Mouse (Mus musculus): ENCODE measurements at regions not wholly inside any gene's neighbourhood (a gene's known extent, or its start where the extent isn't known, plus 50 kb on each side); places are given as distances from the start of the nearest gene placed in this dataset.

DNA sequence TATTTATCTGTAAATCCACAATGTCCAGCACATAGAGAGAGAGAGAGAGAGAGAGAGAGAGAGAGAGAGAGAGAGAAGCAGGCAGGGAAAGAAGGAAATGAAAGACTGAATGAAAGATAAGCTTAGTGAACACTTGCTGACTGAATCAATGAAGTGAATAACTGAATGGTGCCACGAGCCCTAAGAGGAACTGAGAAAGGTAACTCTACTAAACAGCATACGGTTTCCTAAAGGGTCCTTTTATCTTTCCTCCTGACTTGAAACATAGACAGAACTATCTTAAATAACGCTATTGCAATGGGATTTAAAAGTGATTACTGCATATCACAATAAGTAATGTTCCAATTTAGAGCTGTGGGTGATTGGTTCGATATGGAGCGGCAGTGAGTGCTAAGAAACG lies 121.0 kb downstream of the Rbm26 start:
- Histone ChIP-seq H3K9ac (no peak overlapping the region), H3K4me1 (replicated peaks) (no peaks in the 10 kb centered on the region), H3K9me3 (no peaks in the 10 kb centered on the region), H3K36me3 (no peaks in the 10 kb centered on the region), H3K27ac (replicated peaks) (no peak overlapping the region), H3K4me3 (no peak overlapping the region), H3K4me2 (no peak overlapping the region), H3K27me3 (no peaks in the 10 kb centered on the region)
- ATAC-seq (ENCODE audit: low read depth): no peak
- WGBS: 83% methylated on average over 6 of the region's 6 CpGs

GRCm38 (mm10) chr14:105038798-105039197 lies 138.3 kb downstream of the Rbm26 start:
- no peaks in the 10 kb centered on the region for H3K27me3 ChIP-seq
- H3K9me3 ChIP-seq: no peaks in the 10 kb centered on the region
- ATAC-seq (ENCODE audit: low read depth): no peak
- H3K4me1 ChIP-seq (replicated peaks): 0 out of 2 replicates have a peak, but pooled peaks cover 5% of the 10 kb centered on the region
- H3K9ac ChIP-seq: no peak overlapping the region
- H3K4me2 ChIP-seq: no peak overlapping the region
- no peak overlapping the region for H3K4me3 ChIP-seq
- no peaks in the 10 kb centered on the region for H3K36me3 ChIP-seq
- H3K27ac ChIP-seq (replicated peaks): no peak overlapping the region

- WGBS: 38% methylated on average over 14 of the region's 14 CpGs
- Histone ChIP-seq H3K27me3 (no peaks in the 10 kb centered on the region), H3K4me1 (replicated peaks) (0 out of 2 replicates have a peak, but pooled peaks cover 5% of the 10 kb centered on the region), H3K9ac (no peak overlapping the region), H3K4me3 (no peak overlapping the region), H3K4me2 (peak overlapping the region; percentile 37), H3K9me3 (no peaks in the 10 kb centered on the region), H3K36me3 (no peaks in the 10 kb centered on the region), H3K27ac (replicated peaks) (no peak overlapping the region)
- ATAC-seq (ENCODE audit: low read depth): peak; percentile 50; the same call in 1 of the 2 replicates
These were observed 142.3 kb downstream of the Rbm26 start for GRCm38 (mm10) chr14:105034712-105035377.

DNA sequence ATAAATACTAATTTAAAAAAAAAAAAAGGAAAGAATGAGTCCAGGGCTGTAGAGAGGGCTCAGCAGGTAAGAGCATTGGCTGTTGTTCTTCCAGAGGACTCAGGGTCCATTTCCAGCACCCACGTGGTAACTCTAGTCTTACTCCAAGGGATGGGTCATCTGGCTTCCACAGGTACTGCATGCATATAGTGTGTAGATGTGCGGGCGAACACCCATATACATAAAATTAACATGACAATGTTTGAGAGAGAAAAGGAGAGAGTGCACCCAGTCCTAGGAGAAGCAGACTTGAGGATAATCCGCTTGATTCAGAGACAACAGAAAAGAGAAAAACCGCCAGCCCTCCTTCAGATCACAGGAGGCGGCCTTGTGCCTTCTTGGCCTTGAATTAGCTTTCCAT lies 157.2 kb downstream of the Rbm26 start:
- no peaks in the 10 kb centered on the region for H3K36me3 ChIP-seq
- no peaks in the 10 kb centered on the region for H3K9me3 ChIP-seq
- 74% methylated on average over 6 of the region's 6 CpGs for WGBS
- H3K4me2 ChIP-seq: no peak overlapping the region
- no peak overlapping the region for H3K4me3 ChIP-seq
- no peak overlapping the region for H3K27ac ChIP-seq (replicated peaks)
- ATAC-seq (ENCODE audit: low read depth): no peak
- H3K9ac ChIP-seq: no peak overlapping the region
- no peaks in the 10 kb centered on the region for H3K27me3 ChIP-seq
- peaks cover 14% of the 10 kb centered on the region for H3K4me1 ChIP-seq (replicated peaks)

- Histone ChIP-seq H3K36me3 (no peaks in the 10 kb centered on the region), H3K9me3 (no peaks in the 10 kb centered on the region), H3K4me2 (peak overlapping the region; percentile 45), H3K9ac (peak overlapping the region; percentile 10; the same call in 1 of the 2 replicates), H3K27ac (replicated peaks) (peak overlapping the region; percentile 67), H3K4me1 (replicated peaks) (peaks cover 11% of the 10 kb centered on the region), H3K27me3 (no peaks in the 10 kb centered on the region), H3K4me3 (peak overlapping the region; percentile 12; the same call in 1 of the 2 replicates)
- 21% methylated on average over 17 of the region's 17 CpGs for WGBS
- ATAC-seq (ENCODE audit: low read depth): peak; percentile 80
These were observed 160.9 kb downstream of the Rbm26 start for GRCm38 (mm10) chr14:105016089-105016846.

DNA sequence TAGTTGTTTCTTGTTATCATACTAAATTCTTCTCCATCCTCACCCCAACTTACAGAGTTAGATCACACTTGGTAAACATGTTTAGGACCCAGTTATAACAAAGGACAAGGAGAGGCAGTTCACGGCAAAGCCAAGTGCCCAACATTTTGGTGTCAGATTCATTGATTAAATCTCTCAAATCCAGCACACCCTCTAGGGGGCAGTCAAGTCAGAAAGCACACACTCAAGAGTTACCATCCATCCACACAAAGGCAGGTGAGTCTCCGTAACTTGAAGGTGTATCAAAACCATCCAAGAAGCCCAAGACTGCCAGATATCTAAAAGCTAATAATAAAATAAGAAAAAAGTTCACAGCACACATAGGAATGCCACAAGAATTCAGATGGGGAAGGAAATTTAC lies 161.8 kb downstream of the Rbm26 start:
- ATAC-seq (ENCODE audit: low read depth): no peak
- H3K27me3 ChIP-seq: no peaks in the 10 kb centered on the region
- H3K9ac ChIP-seq: no peak overlapping the region
- H3K4me1 ChIP-seq (replicated peaks): peaks cover 11% of the 10 kb centered on the region
- H3K4me2 ChIP-seq: no peak overlapping the region
- WGBS: 88% methylated on average over 2 of the region's 2 CpGs
- no peak overlapping the region for H3K4me3 ChIP-seq
- no peak overlapping the region for H3K27ac ChIP-seq (replicated peaks)
- H3K9me3 ChIP-seq: no peaks in the 10 kb centered on the region
- no peaks in the 10 kb centered on the region for H3K36me3 ChIP-seq

GRCm38 (mm10) chr14:105010742-105011141 lies 166.4 kb downstream of the Rbm26 start:
- no peak overlapping the region for H3K27ac ChIP-seq (replicated peaks)
- H3K9me3 ChIP-seq: no peaks in the 10 kb centered on the region
- H3K4me3 ChIP-seq: no peak overlapping the region
- H3K27me3 ChIP-seq: no peaks in the 10 kb centered on the region
- H3K4me1 ChIP-seq (replicated peaks): peaks cover 3% of the 10 kb centered on the region
- no peaks in the 10 kb centered on the region for H3K36me3 ChIP-seq
- H3K9ac ChIP-seq: no peak overlapping the region
- no peak overlapping the region for H3K4me2 ChIP-seq
- ATAC-seq (ENCODE audit: low read depth): no peak

DNA sequence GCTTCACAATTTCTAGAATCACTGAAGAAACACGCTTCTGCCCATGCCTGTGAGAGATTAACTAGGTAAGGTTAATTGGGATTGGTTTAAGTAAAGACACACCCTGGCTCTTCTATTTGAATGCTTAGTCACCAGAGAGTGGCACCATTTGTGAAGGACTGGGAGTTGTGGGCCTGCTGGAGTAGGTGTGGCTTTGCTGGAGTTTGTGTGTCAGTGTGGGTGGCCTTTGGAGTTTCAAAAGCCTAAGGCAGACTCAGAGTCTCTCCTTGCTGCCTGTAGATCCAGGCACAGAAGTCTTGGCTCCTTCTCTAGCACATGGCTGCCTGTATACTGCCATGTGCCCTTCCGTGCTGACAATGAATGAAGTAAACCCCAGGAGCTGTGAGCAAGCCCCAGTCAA lies 168.8 kb downstream of the Rbm26 start:
- Histone ChIP-seq H3K36me3 (no peaks in the 10 kb centered on the region), H3K9ac (no peak overlapping the region), H3K4me3 (no peak overlapping the region), H3K27ac (replicated peaks) (no peak overlapping the region), H3K4me2 (no peak overlapping the region), H3K9me3 (no peaks in the 10 kb centered on the region), H3K27me3 (no peaks in the 10 kb centered on the region), H3K4me1 (replicated peaks) (no peaks in the 10 kb centered on the region)
- ATAC-seq (ENCODE audit: low read depth): no peak
- WGBS: 86% methylated on average over 2 of the region's 2 CpGs

DNA sequence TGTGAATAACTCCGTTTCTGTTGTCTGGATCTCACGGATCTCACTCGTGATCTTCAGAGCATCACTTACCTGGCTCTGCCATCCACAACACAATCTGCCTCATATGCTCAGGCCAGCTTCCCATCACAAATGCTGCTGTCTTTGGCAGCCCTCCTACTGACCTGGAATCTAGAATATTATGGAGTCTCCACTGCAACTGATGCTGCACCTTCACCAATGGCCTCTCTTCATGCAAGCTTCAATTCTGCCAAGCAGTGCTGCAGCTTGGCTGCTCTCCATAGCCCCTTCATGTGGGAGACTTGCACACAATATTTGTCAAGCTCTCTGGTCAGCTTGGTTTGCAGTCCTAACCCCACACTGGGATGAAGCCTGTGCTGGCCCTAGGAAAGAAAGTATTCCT lies 183.1 kb downstream of the Rbm26 start:
- Histone ChIP-seq H3K4me3 (no peak overlapping the region), H3K27me3 (no peaks in the 10 kb centered on the region), H3K27ac (replicated peaks) (no peak overlapping the region), H3K9ac (no peak overlapping the region), H3K4me1 (replicated peaks) (no peaks in the 10 kb centered on the region), H3K9me3 (no peaks in the 10 kb centered on the region), H3K36me3 (no peaks in the 10 kb centered on the region), H3K4me2 (no peak overlapping the region)
- ATAC-seq (ENCODE audit: low read depth): no peak
- WGBS: 96% methylated on average over 3 of the region's 3 CpGs

- no peak overlapping the region for H3K27ac ChIP-seq (replicated peaks)
- H3K9me3 ChIP-seq: no peaks in the 10 kb centered on the region
- no peaks in the 10 kb centered on the region for H3K27me3 ChIP-seq
- H3K9ac ChIP-seq: no peak overlapping the region
- ATAC-seq (ENCODE audit: low read depth): no peak
- 53% methylated on average over 1 of the region's 1 CpGs for WGBS
- no peaks in the 10 kb centered on the region for H3K4me1 ChIP-seq (replicated peaks)
- no peak overlapping the region for H3K4me2 ChIP-seq
- no peaks in the 10 kb centered on the region for H3K36me3 ChIP-seq
- no peak overlapping the region for H3K4me3 ChIP-seq
These were observed 211.1 kb downstream of the Rbm26 start for GRCm38 (mm10) chr14:104966046-104966445.

DNA sequence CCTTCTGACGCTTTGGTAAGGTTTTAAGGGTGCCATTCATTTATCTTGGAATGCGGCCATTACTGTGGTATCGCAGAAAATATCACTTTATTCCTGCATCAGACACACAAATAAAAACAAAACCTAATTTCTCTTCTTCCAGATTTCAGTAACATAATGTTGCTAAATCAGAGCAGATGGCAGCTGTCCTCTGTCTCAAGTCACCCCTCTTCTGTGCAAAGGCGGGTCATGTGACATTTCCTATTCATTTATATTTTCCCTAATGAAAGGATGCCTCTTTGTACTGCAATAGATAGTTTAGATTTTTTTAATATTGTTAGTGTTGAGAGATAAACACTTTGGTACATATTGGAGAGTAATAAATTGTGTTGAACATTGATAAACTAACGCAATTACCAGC lies 233.7 kb downstream of the Rbm26 start:
- no peak for ATAC-seq (ENCODE audit: low read depth)
- Histone ChIP-seq H3K4me2 (no peak overlapping the region), H3K9ac (no peak overlapping the region)

GRCm38 (mm10) chr14:104939961-104940360 lies 237.2 kb downstream of the Rbm26 start:
- ATAC-seq (ENCODE audit: low read depth): no peak
- H3K27me3 ChIP-seq: no peaks in the 10 kb centered on the region
- H3K4me2 ChIP-seq: no peak overlapping the region
- 86% methylated on average over 15 of the region's 15 CpGs for WGBS
- H3K9ac ChIP-seq: no peak overlapping the region
- H3K4me3 ChIP-seq: no peak overlapping the region
- no peak overlapping the region for H3K27ac ChIP-seq (replicated peaks)
- no peaks in the 10 kb centered on the region for H3K4me1 ChIP-seq (replicated peaks)
- H3K36me3 ChIP-seq: no peaks in the 10 kb centered on the region
- H3K9me3 ChIP-seq: no peaks in the 10 kb centered on the region

More for the DNA sequence above, 233.7 kb downstream of the Rbm26 start:
- 90% methylated on average over 5 of the region's 5 CpGs for WGBS
- Histone ChIP-seq H3K36me3 (no peaks in the 10 kb centered on the region), H3K27ac (replicated peaks) (no peak overlapping the region), H3K27me3 (no peaks in the 10 kb centered on the region), H3K4me3 (no peak overlapping the region), H3K9me3 (no peaks in the 10 kb centered on the region), H3K4me1 (replicated peaks) (no peaks in the 10 kb centered on the region)

Data from neural tube, embryonic 13.5 days (tissue).